Mouse (Mus musculus) embryonic fibroblast, embryonic 13.5 days (primary cell): ENCODE data around the gene Cacna1i.

Experiments
- CTCF ChIP-seq: IDR thresholded peaks from 2 replicates; pipeline ENCODE4 v1.5.1; 2011; ENCODE audit warnings: mild to moderate bottlenecking, control low read depth, low read length, moderate library complexity, borderline replicate concordance; ENCODE audit not compliant: insufficient read depth
- POLR2A ChIP-seq: IDR thresholded peaks from 2 replicates; pipeline ENCODE4 v1.6.1; 2011; ENCODE audit warnings: low read depth, mild to moderate bottlenecking, control low read depth, low read length, moderate library complexity

GRCm38 (mm10) chr15:80260677-80261076, 26.4 kb upstream of the Cacna1i start:
- TF ChIP-seq CTCF: peak; percentile 99
- TF ChIP-seq POLR2A: no peak
